ENCODE assay signal across 8 mouse cellular contexts in the genomic region with DNA sequence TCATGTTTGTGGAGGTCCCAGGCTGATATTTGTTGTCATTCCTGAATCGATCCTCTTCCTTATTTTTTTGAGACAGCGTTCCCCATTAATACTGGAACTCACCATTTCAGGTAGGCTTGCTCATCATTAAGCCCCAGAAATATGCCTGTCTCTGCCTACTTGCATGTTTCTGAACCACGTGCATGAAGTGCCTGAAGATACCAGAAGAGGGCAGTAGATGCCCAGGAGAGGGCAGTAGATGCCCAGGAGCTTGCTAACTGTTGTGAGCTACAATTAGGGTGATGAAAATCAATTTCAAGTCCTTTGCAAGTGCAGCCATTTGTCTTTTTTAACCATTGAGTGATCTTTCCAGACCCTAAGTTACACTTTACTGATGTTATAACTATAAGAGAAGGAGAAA.
DNase-seq lines count a peak whose midpoint lies in the region; ATAC-seq and TF ChIP-seq lines count a peak whose summit lies in the region.
"Had no signal": no experiment of that assay in that cellular context is flagged by ENCODE, and none has a peak within 500 bp of the region (broad histone marks: within the 10 kb centered on the region; RNA-seq: fewer than 3 reads in every experiment).

No protein-coding gene starts in this region.

- peak; percentile 61 for TF ChIP-seq CTCF in intestine, postnatal 0 days (IDR thresholded peaks at IDR 0.05; ENCODE audit: low read depth)
- TF ChIP-seq CTCF in E14TG2a.4 (conservative IDR thresholded peaks at IDR 0.05; ENCODE audit: low read length): peak; percentile 86

- H3K4me3 ChIP-seq in intestine, postnatal 0 days (ENCODE audit: low read depth, low read length): no peak overlapping the region
- no peak overlapping the region for H3K4me3 ChIP-seq in intestine, embryonic 15.5 days (replicated peaks)
- H3K4me3 ChIP-seq in E14TG2a.4 (replicated peaks; ENCODE audit: low read length): no peak overlapping the region
- H3K4me3 ChIP-seq: limb, embryonic 12.5 days had no signal

- 64% methylated on average over 3 of the region's 3 CpGs for WGBS in intestine, postnatal 0 days
- 63% methylated on average over 3 of the region's 3 CpGs for WGBS in intestine, embryonic 15.5 days

- no peaks in the 10 kb centered on the region for H3K36me3 ChIP-seq in intestine, postnatal 0 days (ENCODE audit: control insufficient read depth, insufficient read depth)
- H3K36me3 ChIP-seq in intestine, embryonic 15.5 days: no peaks in the 10 kb centered on the region
- H3K36me3 ChIP-seq in E14TG2a.4 (ENCODE audit: insufficient read depth, low read length): no peaks in the 10 kb centered on the region
- H3K36me3 ChIP-seq: limb, embryonic 12.5 days had no signal

- ATAC-seq in intestine, postnatal 0 days: no peak
- no peak for ATAC-seq in intestine, embryonic 15.5 days
- ATAC-seq in megakaryocyte, adult 5-6 weeks (ENCODE audit: poor library complexity, severe bottlenecking): no peak

- H3K4me1 ChIP-seq in intestine, postnatal 0 days (replicated peaks; ENCODE audit: control insufficient read depth, insufficient read depth, low read length): no peaks in the 10 kb centered on the region
- no peaks in the 10 kb centered on the region for H3K4me1 ChIP-seq in intestine, embryonic 15.5 days (replicated peaks)
- no peaks in the 10 kb centered on the region for H3K4me1 ChIP-seq in E14TG2a.4 (replicated peaks; ENCODE audit: low read depth, low read length)
- H3K4me1 ChIP-seq: limb, embryonic 12.5 days had no signal

- no peaks in the 10 kb centered on the region for H3K27me3 ChIP-seq in intestine, postnatal 0 days (replicated peaks; ENCODE audit: control insufficient read depth, insufficient read depth, low read length)
- no peaks in the 10 kb centered on the region for H3K27me3 ChIP-seq in intestine, embryonic 15.5 days (replicated peaks)
- no peaks in the 10 kb centered on the region for H3K27me3 ChIP-seq in E14TG2a.4 (ENCODE audit: insufficient read depth, low read length)
- H3K27me3 ChIP-seq: limb, embryonic 12.5 days had no signal

- peak; percentile 9 for DNase-seq in 3T3-L1 (ENCODE audit: low read depth, low spot score)
- peak; percentile 4 for DNase-seq in embryo, embryonic 11 days
- DNase-seq in gastrocnemius, postnatal 10 days: no peak

- no peak overlapping the region for H3K4me2 ChIP-seq in intestine, postnatal 0 days (replicated peaks; ENCODE audit: low read depth)
- H3K4me2 ChIP-seq in intestine, embryonic 15.5 days (replicated peaks): no peak overlapping the region
- H3K4me2 ChIP-seq: limb, embryonic 12.5 days had no signal

- no peak overlapping the region for H3K9ac ChIP-seq in intestine, postnatal 0 days (ENCODE audit: low read depth, low read length)
- no peak overlapping the region for H3K9ac ChIP-seq in intestine, embryonic 15.5 days
- H3K9ac ChIP-seq: limb, embryonic 12.5 days had no signal

- H3K27ac ChIP-seq in intestine, postnatal 0 days (ENCODE audit: low read depth, low read length): no peak overlapping the region
- H3K27ac ChIP-seq in intestine, embryonic 15.5 days: no peak overlapping the region
- H3K27ac ChIP-seq: limb, embryonic 12.5 days had no signal

- no peaks in the 10 kb centered on the region for H3K9me3 ChIP-seq in intestine, postnatal 0 days (ENCODE audit: control insufficient read depth)
- H3K9me3 ChIP-seq in intestine, embryonic 15.5 days: no peaks in the 10 kb centered on the region
- no peaks in the 10 kb centered on the region; the same call in 1 of the 2 replicates for H3K9me3 ChIP-seq in E14TG2a.4 (ENCODE audit: low read length)
- H3K9me3 ChIP-seq: limb, embryonic 12.5 days had no signal
